Mouse (Mus musculus) layer of hippocampus, postnatal 36 days (tissue): Measurements from ENCODE around the gene Ttll8. TPM values are rescaled to one million over a fixed set of nuclear protein-coding genes. Genes with fewer than 3 reads are reported as not detected.
A peak's percentile ranks its signal among the peaks of the same experiment; 100 is the strongest.

Experiments used
- DNase-seq, 2 experiments: peaks; one replicate each; pipeline ENCODE4 v3.0.0; 2022
- total RNA-seq, 2 experiments: library from RNA; stranded (reverse); gene quantifications; 2 replicates each; pipeline ENCODE4 v1.2.3; 2021

Gene Ttll8
- total RNA-seq, 2 experiments from 2014 or later, result 2.5 to 2.9 TPM

DNA sequence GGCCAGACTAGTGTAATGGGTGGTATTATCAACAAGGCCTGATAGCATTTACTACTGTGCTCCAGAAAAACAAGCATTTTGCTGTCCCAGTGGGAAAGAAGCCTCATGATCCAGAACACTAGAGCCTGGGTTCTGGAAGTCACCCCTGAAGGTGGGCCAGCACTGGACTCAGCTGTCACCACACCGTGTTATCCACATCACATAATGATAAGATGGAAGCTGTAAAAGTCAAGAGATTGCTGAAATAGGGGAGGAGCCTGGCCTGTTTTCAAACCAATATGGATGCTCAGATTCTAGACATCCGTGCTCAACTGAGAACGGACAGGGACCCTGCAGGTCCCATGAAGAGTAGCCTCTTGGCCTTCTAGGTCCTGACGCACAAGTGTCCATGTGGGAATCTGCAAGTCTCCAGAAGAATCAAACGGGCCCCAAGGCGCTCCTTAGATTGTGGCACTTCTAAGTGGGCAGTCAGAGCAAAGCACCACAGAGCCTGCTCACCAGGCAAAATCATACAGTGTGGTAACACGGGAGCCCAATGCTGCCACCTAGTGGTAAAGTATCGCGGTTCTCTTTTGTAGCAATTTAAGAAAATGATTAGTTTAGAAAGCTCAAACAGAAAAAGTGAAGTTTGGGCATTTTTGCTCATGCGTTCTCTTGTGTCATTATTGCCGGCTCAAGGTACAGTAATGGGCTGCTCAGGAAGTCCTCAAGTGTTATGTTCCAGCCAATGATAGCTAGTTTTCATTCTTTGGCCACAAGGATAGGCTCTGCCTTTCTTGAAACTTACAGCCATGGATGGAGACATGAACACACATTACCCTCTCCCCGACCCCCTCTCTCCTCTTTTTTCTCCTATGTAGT lies 32.9 kb downstream of the Ttll8 start:
- peak; percentile 64 to 69 for DNase-seq

- no peak for DNase-seq
Measured at GRCm38 (mm10) chr15:88920065-88920464, 34.2 kb downstream of the Ttll8 start.

- no peak for DNase-seq
Measured at GRCm38 (mm10) chr15:88919328-88919727, 34.9 kb downstream of the Ttll8 start.

DNA sequence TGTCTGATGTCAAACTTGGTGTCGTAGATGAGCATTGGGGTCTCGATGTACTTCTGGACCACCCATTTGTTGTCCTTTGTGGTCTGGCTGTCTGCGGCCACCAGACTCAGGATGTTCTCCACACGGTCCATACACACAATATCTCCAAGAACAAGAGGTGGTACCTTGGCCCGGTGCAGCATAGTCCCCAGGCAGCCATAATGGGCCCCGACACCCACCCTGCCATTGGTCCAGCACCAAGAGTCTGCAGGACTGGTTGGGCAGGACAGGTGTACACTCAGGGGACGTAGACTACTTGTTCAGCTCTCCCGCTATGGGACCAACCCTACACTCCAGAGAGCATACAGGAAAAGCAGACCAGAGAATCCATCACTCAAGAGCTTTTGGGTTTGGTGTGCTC lies 37.1 kb downstream of the Ttll8 start:
- no peak for DNase-seq

GRCm38 (mm10) chr15:88916366-88916765 lies 37.9 kb downstream of the Ttll8 start:
- no peak for DNase-seq

- DNase-seq, result no peak
Measured at GRCm38 (mm10) chr15:88915046-88915445, 39.2 kb downstream of the Ttll8 start.

GRCm38 (mm10) chr15:88906347-88906746 lies 47.9 kb downstream of the Ttll8 start:
- no peak for DNase-seq

- DNase-seq, result no peak
Measured at GRCm38 (mm10) chr15:88904056-88904811, 50.0 kb downstream of the Ttll8 start.

GRCm38 (mm10) chr15:88903086-88903485 lies 51.1 kb downstream of the Ttll8 start:
- no peak for DNase-seq

- DNase-seq, result no peak
Measured at GRCm38 (mm10) chr15:88902200-88902875, 51.9 kb downstream of the Ttll8 start.

DNA sequence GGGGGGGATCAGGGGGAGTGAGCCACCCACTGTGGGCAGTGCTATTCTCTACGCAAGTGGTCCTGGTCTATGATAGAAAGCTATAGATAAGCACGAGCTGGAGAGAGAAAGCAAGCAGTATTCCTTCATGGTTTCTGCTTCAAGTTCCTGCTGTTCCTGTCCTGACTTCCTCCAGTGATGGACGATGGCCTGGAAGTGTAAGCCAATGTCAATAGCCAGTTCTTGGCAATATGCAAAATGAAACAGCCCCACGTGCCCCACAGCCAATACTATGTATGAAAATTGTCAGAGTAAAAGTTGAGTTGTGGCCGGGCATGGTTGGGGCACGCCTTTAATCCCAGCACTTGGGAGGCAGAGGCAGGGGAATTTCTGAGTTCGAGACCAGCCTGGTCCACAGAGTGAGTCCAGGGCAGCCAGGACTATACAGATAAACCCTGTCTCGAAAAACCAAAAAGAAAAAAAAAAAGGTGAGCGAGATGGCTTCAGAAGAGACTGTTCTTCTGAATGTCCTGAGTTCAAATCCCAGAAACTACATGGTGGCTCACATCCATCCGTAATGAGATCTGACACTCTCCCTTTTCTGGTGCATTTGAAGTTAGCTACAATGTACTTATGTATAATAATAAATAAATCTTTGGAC lies 57.8 kb downstream of the Ttll8 start:
- DNase-seq, result no peak

DNA sequence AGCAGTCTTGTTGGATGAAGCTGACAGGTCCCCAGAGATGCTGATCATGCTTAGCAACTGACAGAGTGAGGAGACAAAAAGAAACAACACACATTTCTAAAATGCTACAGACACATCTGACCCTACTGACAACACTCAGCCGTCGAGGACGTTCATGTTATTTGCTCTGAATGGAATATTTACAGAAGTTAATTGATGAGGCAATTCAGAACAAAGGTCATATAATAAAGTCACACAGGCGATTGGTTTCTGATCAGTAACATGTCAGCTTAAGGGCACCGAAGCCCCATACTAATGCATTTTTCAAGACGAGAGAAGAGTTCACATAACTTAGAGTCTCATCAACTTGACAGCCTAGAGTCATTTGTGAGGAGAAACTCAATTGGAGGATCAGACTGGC lies 58.3 kb downstream of the Ttll8 start:
- DNase-seq, result no peak

- no peak for DNase-seq
Measured at GRCm38 (mm10) chr15:88895119-88895518, 59.1 kb downstream of the Ttll8 start.

DNA sequence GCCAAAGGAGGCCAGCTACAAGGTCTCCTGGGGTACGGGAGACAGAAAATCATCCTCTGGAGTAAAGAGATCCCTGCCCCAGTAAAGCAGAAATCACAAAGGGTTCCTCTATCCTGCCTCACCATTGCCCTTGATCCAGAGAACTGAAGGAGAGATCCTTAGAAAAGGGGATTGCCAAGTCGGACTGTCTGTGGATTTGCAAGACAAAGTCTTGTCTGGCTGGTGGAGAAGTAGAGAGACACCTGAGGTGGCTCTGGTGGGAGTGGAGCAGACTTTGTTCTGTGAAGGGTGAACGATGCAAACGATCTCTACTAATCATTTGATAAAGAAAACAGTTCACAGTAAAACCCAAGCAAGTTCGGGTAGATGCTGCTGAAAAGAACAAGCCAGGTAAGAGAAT lies 61.3 kb downstream of the Ttll8 start:
- no peak for DNase-seq

- no peak for DNase-seq
Measured at GRCm38 (mm10) chr15:88892252-88892651, 62.0 kb downstream of the Ttll8 start.

DNA sequence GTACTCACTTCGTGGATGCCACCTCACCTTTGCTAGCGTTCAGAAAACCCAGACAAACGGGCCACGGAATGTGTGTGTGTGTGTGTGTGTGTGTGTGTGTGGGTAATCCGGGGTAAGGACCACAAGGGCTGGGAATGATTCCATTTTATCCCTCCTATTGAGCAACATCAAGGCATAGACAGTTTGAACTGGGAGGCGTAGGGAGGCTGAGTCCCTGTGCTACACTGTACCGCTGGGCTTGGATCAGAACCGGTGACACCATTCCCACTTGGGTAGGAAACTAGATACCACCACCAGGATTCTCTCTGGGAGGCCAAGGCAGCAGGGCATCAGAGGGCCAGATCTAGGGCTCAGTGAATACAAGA lies 62.6 kb downstream of the Ttll8 start:
- DNase-seq, result no peak

DNA sequence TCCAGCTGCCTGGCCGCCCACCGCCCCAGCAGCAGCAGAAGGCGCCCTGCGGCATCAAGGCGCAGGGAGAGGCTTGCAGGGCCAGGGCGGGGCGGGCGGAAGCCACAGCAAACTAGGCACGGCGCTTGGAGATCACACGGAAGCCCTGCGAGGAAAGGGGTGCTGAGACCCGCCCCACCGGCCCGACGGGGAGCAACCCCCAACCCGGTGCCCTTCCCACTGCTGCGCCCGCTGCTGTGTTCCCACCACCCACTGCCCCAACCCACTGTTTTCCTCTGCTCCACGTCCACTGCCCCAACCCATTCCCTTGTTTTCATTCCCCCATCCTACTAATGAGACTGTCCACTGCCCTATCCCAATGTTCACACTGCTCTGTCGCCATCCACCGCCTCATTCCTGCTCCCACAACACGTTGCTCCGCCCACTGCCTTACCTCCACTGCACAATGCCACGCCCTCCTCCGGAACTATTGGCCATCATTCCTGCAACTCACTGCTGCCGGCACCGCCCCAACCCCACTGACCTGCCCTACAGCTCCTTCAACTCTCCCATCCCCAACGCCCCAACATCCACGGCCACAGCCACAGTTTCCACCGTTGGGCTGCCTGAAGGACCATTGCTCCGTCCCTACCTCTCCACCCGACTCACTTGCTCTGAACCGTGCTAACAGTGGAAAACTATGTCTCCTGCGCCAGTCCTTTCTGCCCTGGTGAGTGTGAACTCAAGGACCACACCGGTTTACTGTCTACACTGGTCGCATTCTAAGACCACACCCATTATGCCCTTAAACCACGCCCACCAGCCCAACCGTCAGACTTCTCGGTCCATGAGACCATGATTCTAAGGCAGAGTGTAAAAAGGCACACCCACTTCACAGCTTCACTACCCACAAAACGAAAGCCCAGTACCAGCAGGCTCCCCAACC lies 63.2 kb downstream of the Ttll8 start:
- peak; percentile 50 to 61 for DNase-seq

DNA sequence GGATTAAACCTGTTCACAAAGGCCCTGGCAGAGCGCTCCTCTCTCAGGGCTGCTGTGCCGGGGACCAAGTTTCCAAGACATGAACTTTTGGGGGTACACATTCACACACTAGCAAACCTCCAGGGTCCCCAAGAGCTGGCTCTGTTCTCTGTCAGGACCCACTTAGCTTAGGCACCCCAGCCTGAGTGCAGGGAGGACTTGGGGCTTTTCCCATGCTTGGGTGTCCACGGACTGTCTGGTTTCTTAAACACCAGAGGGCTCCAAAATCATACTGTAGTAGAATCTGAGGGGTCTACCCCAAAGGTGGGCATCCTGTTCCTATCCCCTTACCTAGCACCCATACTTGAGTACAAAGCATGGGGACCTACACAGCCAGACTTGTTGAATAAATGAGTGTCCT lies 64.2 kb downstream of the Ttll8 start:
- DNase-seq, result no peak

- DNase-seq, result no peak
Measured at GRCm38 (mm10) chr15:88889032-88889431, 65.2 kb downstream of the Ttll8 start.

DNA sequence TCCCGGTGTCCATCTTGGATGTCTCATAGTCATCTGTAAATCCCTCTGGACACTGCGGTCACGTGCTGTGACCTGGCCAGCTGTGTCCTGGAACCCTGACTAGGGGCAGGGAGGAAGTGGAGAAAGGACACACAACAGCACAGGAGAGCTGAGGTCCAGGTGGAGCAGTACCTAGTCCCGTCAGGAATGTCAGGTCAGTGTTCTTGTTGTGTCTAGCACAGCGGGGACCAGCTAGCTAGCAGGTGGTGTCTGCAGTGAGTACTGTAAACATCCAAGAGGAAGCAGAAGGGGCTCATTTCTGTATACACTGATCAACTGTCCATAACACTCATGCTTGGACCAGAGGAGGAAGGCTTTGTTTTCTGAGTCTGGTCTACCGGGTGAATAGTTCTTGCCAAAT lies 68.8 kb downstream of the Ttll8 start:
- DNase-seq, result no peak

DNA sequence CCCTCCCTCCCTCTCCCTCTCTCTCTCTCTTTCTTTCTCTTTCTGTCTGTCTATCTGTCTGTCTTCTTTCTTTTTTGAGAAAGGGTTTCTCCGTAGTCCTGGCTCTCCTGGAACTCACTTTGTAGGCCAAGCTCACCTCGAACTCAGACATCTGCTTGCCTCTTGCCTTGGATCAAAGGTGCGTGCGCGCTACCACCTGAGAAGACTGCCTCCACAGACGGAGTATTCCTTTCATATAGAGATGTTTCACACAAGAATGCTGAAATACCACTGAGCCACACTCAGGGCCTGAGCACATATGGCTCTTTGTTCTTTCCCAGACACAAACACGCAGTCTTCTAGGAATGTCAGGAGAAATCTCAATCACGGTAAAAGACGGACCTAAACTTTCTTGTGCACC lies 70.9 kb downstream of the Ttll8 start:
- no peak for DNase-seq

DNA sequence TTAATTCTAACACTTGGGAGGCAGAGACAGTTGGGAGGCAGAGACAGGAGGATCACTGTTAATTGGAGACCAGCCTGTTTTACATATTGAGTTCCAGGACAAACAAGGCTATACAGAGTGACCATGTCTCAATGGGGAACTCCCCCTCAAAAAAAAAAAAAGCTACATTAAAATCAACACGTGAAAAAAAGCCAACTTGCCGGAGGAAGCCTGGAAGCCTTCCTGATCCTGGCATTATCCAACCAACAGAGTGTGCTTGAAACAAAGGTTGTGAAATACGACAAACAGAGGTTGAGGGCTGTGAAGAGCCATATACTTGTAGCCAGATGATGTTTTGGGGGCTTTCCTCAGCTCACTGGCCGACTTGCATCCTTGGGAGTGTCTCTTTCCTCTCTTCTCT lies 71.4 kb downstream of the Ttll8 start:
- no peak for DNase-seq
